Comparison of ENCODE assay signal across 10 mouse cellular contexts in genomic region chr3:39209382-39210165, GRCm38 (mm10).
DNase-seq lines count a peak whose midpoint lies in the region; ATAC-seq and TF ChIP-seq lines count a peak whose summit lies in the region.
"Had no signal": no experiment of that assay in that cellular context is flagged by ENCODE, and none has a peak within 500 bp of the region (broad histone marks: within the 10 kb centered on the region; RNA-seq: fewer than 3 reads in every experiment).

No protein-coding gene starts in this region.

- no peak overlapping the region for H3K27ac ChIP-seq in hindbrain, embryonic 14.5 days
- no peak overlapping the region for H3K27ac ChIP-seq in hindbrain, embryonic 10.5 days
- peak overlapping the region; percentile 62; the same call in 1 of the 2 replicates for H3K27ac ChIP-seq in forebrain, postnatal 0 days (ENCODE audit: low read depth, low read length)
- H3K27ac ChIP-seq: left cerebral cortex, adult 2 months; liver, embryonic 13.5 days had no signal

- no peaks in the 10 kb centered on the region for H3K27me3 ChIP-seq in hindbrain, embryonic 14.5 days (ENCODE audit: control insufficient read depth, insufficient read depth, low read length)
- H3K27me3 ChIP-seq in hindbrain, embryonic 10.5 days (ENCODE audit: insufficient read depth, poor library complexity, severe bottlenecking), result no peaks in the 10 kb centered on the region
- H3K27me3 ChIP-seq in forebrain, postnatal 0 days (ENCODE audit: insufficient read depth, low read length), result no peaks in the 10 kb centered on the region
- H3K27me3 ChIP-seq: liver, embryonic 13.5 days had no signal

- H3K36me3 ChIP-seq in hindbrain, embryonic 14.5 days (replicated peaks; ENCODE audit: control insufficient read depth, insufficient read depth), result no peaks in the 10 kb centered on the region
- H3K36me3 ChIP-seq in hindbrain, embryonic 10.5 days, result no peaks in the 10 kb centered on the region
- H3K36me3 ChIP-seq in forebrain, postnatal 0 days (ENCODE audit: insufficient read depth), result no peaks in the 10 kb centered on the region
- H3K36me3 ChIP-seq: liver, embryonic 13.5 days had no signal

- WGBS in hindbrain, embryonic 14.5 days, result 61% methylated on average over 8 of the region's 8 CpGs
- WGBS in hindbrain, embryonic 10.5 days, result 82% methylated on average over 8 of the region's 8 CpGs
- WGBS in forebrain, postnatal 0 days, result 37% methylated on average over 8 of the region's 8 CpGs

- H3K9ac ChIP-seq in hindbrain, embryonic 14.5 days, result no peak overlapping the region
- H3K9ac ChIP-seq in forebrain, postnatal 0 days, result no peak overlapping the region
- H3K9ac ChIP-seq: liver, embryonic 13.5 days had no signal

- no peak overlapping the region for H3K4me3 ChIP-seq in hindbrain, embryonic 14.5 days (replicated peaks; ENCODE audit: low read length)
- H3K4me3 ChIP-seq in hindbrain, embryonic 10.5 days, result no peak overlapping the region
- no peak overlapping the region for H3K4me3 ChIP-seq in forebrain, postnatal 0 days (ENCODE audit: low read depth, low read length)
- H3K4me3 ChIP-seq: erythroblast, embryonic 14.5 days; left cerebral cortex, adult 2 months; liver, embryonic 13.5 days had no signal

- ATAC-seq in hindbrain, embryonic 14.5 days (ENCODE audit: low FRiP score), result peak; percentile 77; the same call in 1 of the 2 replicates
- ATAC-seq in forebrain, postnatal 0 days, result peak; percentile 93

- no peaks in the 10 kb centered on the region; the same call in 1 of the 2 replicates for H3K4me1 ChIP-seq in hindbrain, embryonic 14.5 days (replicated peaks; ENCODE audit: control insufficient read depth, insufficient read depth, low read length)
- peaks cover 5% of the 10 kb centered on the region; the same call in 1 of the 2 replicates for H3K4me1 ChIP-seq in hindbrain, embryonic 10.5 days (replicated peaks)
- 0 out of 2 replicates have a peak, but pooled peaks cover 8% of the 10 kb centered on the region for H3K4me1 ChIP-seq in forebrain, postnatal 0 days (ENCODE audit: insufficient read depth)
- H3K4me1 ChIP-seq: liver, embryonic 13.5 days had no signal

- no peaks in the 10 kb centered on the region for H3K9me3 ChIP-seq in hindbrain, embryonic 14.5 days (ENCODE audit: control insufficient read depth, low read length)
- H3K9me3 ChIP-seq in hindbrain, embryonic 10.5 days, result no peaks in the 10 kb centered on the region
- no peaks in the 10 kb centered on the region for H3K9me3 ChIP-seq in forebrain, postnatal 0 days (ENCODE audit: low read length)
- H3K9me3 ChIP-seq: liver, embryonic 13.5 days had no signal

- no peak for TF ChIP-seq CTCF in forebrain, postnatal 0 days (IDR thresholded peaks at IDR 0.05; ENCODE audit: low read depth)

- no peak overlapping the region for H3K4me2 ChIP-seq in hindbrain, embryonic 14.5 days (replicated peaks)
- no peak overlapping the region for H3K4me2 ChIP-seq in forebrain, postnatal 0 days (ENCODE audit: low read depth)
- H3K4me2 ChIP-seq: liver, embryonic 13.5 days had no signal

- peak; percentile 68 for DNase-seq in hindbrain, embryonic 14.5 days (ENCODE audit: low spot score)
- DNase-seq in hindbrain, embryonic 10.5 days (ENCODE audit: low spot score), result no peak
- peak; percentile 86 for DNase-seq in forebrain, postnatal 0 days
- DNase-seq in left cerebral cortex, adult 18-20 months (ENCODE audit: low spot score in 2 of 2), result peak; percentile 20 to 39
- DNase-seq in right cerebral cortex, postnatal 25 days, result peak; percentile 21
- DNase-seq in thymus, postnatal 4 days, result no peak
- no peak for DNase-seq in thymus, postnatal 14 days
- DNase-seq: liver, embryonic 13.5 days had no signal

Comparison
In these comparisons a context has a peak if more than half of its experiments do, and no peak if none do; other contexts are left out.
1. DNase-seq: peak in hindbrain, embryonic 14.5 days (single experiment), forebrain, postnatal 0 days (single experiment), left cerebral cortex, adult 18-20 months (2 of 2) and right cerebral cortex, postnatal 25 days (single experiment); none in hindbrain, embryonic 10.5 days (single experiment), thymus, postnatal 4 days (single experiment) and thymus, postnatal 14 days (single experiment).